Mouse (Mus musculus): Measurements from ENCODE around the gene Dok4.

- TF ChIP-seq CTCF (IDR thresholded peaks at IDR 0.05; ENCODE audit: low read depth, low read length) (no peak), GATA1 (IDR thresholded peaks at IDR 0.05; ENCODE audit: borderline replicate concordance, low read length) (no peak), TAL1 (conservative IDR thresholded peaks at IDR 0.05; ENCODE audit: low read depth, low read length) (no peak), POLR2AphosphoS5 (IDR thresholded peaks at IDR 0.05; ENCODE audit: insufficient replicate concordance, low read depth, low read length) (no peak), GATA2 (IDR thresholded peaks at IDR 0.05; ENCODE audit: borderline replicate concordance, low read depth, low read length) (no peak)
Observed at GRCm38 (mm10) chr8:94900617-94901016, 24.5 kb upstream of the Dok4 start.
